Mouse (Mus musculus) thymus, adult 2 months (tissue): ENCODE measurements around the gene Coq10a.

Experiments
- CTCF ChIP-seq: fragments of 200-500 bp; IDR thresholded peaks from 2 replicates; pipeline ENCODE4 v1.5.1; 2012; ENCODE audit warnings: mild to moderate bottlenecking, control low read depth, low read length, moderate library complexity, borderline replicate concordance; ENCODE audit not compliant: control insufficient read depth, poor library complexity, insufficient read depth; ENCODE audit errors: extremely low read depth
- POLR2A ChIP-seq: fragments of 200-500 bp; IDR thresholded peaks from 2 replicates; pipeline ENCODE4 v1.6.1; 2012; ENCODE audit warnings: mild to moderate bottlenecking, low read length, control low read depth, moderate library complexity; ENCODE audit not compliant: control insufficient read depth, poor library complexity, insufficient read depth; ENCODE audit errors: extremely low read depth

- TF ChIP-seq POLR2A (no peak), CTCF (no peak)
Measured at GRCm38 (mm10) chr10:128378462-128378861, 9.7 kb upstream of the Coq10a start.
